Mouse (Mus musculus) left cerebral cortex, postnatal 36 days (tissue): Measurements from ENCODE around the gene Tifa. TPM values are rescaled to one million over a fixed set of nuclear protein-coding genes. Genes with fewer than 3 reads are reported as not detected.

Experiments used
- DNase-seq, 2 experiments: peaks; one replicate each; pipeline ENCODE4 v3.0.0; 2021 to 2022; ENCODE audit warnings: low spot score in 2 of 2, mixed read lengths in 1 of 2
- intact Hi-C: fragments of 180-260 bp; cut with DNase I; formaldehyde crosslinking; loops from one replicate; pipeline ENCODE4 v1.15.1; 2025
- total RNA-seq, 2 experiments: library from RNA; stranded (reverse); gene quantifications; 2 replicates each; pipeline ENCODE4 v1.2.3; 2021

Tifa gene
- total RNA-seq, 2 experiments from 2014 or later: 4.7 to 5.0 TPM

GRCm38 (mm10) chr3:127818694-127819663, 29.4 kb downstream of the Tifa start:
- DNase-seq: no peak
- intact Hi-C loops: no loop called here

GRCm38 (mm10) chr3:127820400-127820799, 30.8 kb downstream of the Tifa start:
- DNase-seq: no peak
- intact Hi-C loops: no loop called here

- DNase-seq: no peak
- intact Hi-C loops: no loop called here
Observed at GRCm38 (mm10) chr3:127821209-127821608, 31.6 kb downstream of the Tifa start.

GRCm38 (mm10) chr3:127823886-127824863, 34.6 kb downstream of the Tifa start:
- intact Hi-C loops: no loop called here
- DNase-seq: no peak

- DNase-seq: no peak
- intact Hi-C loops: no loop called here
Observed at GRCm38 (mm10) chr3:127826503-127826902, 36.9 kb downstream of the Tifa start.

- intact Hi-C loops: no loop called here
- DNase-seq: no peak
Observed at GRCm38 (mm10) chr3:127827123-127827522, 37.5 kb downstream of the Tifa start.

- no peak for DNase-seq
- intact Hi-C loops: no loop called here
Observed at GRCm38 (mm10) chr3:127830183-127830582, 40.6 kb downstream of the Tifa start.

- no peak for DNase-seq
- intact Hi-C loops: no loop called here
Observed at GRCm38 (mm10) chr3:127831079-127831478, 41.5 kb downstream of the Tifa start.

- DNase-seq: no peak
- intact Hi-C loops: no loop called here
Observed at GRCm38 (mm10) chr3:127834040-127834439, 44.4 kb downstream of the Tifa start.

GRCm38 (mm10) chr3:127835594-127835993, 46.0 kb downstream of the Tifa start:
- DNase-seq: no peak
- intact Hi-C loops: no loop called here

- no peak for DNase-seq
- intact Hi-C loops: no loop called here
Observed at GRCm38 (mm10) chr3:127836798-127837153, 47.2 kb downstream of the Tifa start.

GRCm38 (mm10) chr3:127837154-127837865, 47.7 kb downstream of the Tifa start, which contains the start of gene Ap1ar:
Ap1ar (minus strand) TSS chr3:127837523.
- intact Hi-C loops: no loop called here
- peak; percentile 96 to 98 for DNase-seq

GRCm38 (mm10) chr3:127837972-127838644, 48.5 kb downstream of the Tifa start:
- no peak for DNase-seq
- intact Hi-C loops: no loop called here

GRCm38 (mm10) chr3:127841926-127842325, 52.3 kb downstream of the Tifa start:
- DNase-seq: no peak
- intact Hi-C loops: no loop called here

GRCm38 (mm10) chr3:127843324-127843940, 53.8 kb downstream of the Tifa start:
- DNase-seq: no peak
- intact Hi-C loops: no loop called here

- DNase-seq: no peak
- intact Hi-C loops: no loop called here
Observed at GRCm38 (mm10) chr3:127843941-127844327, 54.3 kb downstream of the Tifa start.

- intact Hi-C loops: no loop called here
- no peak for DNase-seq
Observed at GRCm38 (mm10) chr3:127848088-127848808, 58.6 kb downstream of the Tifa start.

GRCm38 (mm10) chr3:127849922-127850321, 60.3 kb downstream of the Tifa start:
- intact Hi-C loops: no loop called here

More at GRCm38 (mm10) chr3:127849922-127850321, 60.3 kb downstream of the Tifa start:
- no peak for DNase-seq
